ENCODE assay signal across 15 mouse cellular contexts in the genomic region with DNA sequence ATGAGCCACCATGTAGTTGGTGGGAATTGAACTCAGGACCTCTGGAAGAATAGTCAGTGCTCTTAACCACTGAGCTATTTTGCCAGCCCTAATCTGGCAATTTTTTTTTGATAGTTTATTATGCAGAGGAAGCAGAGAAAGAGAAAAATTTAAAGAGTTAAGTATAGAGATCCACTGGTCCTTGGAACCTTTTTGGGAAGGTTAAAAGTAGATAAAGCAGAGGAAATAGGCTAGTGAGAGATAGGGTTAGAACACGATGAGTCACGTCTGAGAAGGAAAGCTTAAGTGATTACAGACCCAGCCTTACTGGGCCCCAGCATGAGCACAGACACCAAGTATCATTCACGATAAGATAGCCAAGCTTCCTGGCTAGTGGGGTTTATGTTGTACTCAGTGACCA. TPM values are rescaled to one million over a fixed set of nuclear protein-coding genes. Genes with fewer than 3 reads are reported as not detected.
DNase-seq lines count a peak whose midpoint lies in the region; ATAC-seq and TF ChIP-seq lines count a peak whose summit lies in the region.
"Had no signal": no experiment of that assay in that cellular context is flagged by ENCODE, and none has a peak within 500 bp of the region (broad histone marks: within the 10 kb centered on the region; RNA-seq: fewer than 3 reads in every experiment).

No protein-coding gene starts in this region.

- H3K4me2 ChIP-seq in heart, embryonic 11.5 days = peak overlapping the region; percentile 51
- H3K4me2 ChIP-seq in liver, embryonic 15.5 days = peak overlapping the region; percentile 80
- H3K4me2 ChIP-seq: limb, embryonic 12.5 days had no signal

- peak; percentile 98 to 99 for TF ChIP-seq EP300 in MEL (IDR thresholded peaks at IDR 0.05; ENCODE audit: low read depth in 1 of 2, low read length in 2 of 2)

- H3K36me3 ChIP-seq in heart, embryonic 11.5 days (ENCODE audit: control insufficient read depth, insufficient read depth, low read length) = no peaks in the 10 kb centered on the region
- H3K36me3 ChIP-seq in MEL (ENCODE audit: control insufficient read depth in 1 of 2, insufficient read depth in 2 of 2, low read length in 2 of 2) = peaks cover 3 to 49% of the 10 kb centered on the region in 2 experiments
- H3K36me3 ChIP-seq in liver, embryonic 15.5 days (replicated peaks) = peaks cover 11% of the 10 kb centered on the region
- H3K36me3 ChIP-seq: limb, embryonic 12.5 days; neural tube, embryonic 15.5 days had no signal

- H3K4me3 ChIP-seq in heart, embryonic 11.5 days (ENCODE audit: low read depth, low read length) = peak overlapping the region; percentile 19
- no peak overlapping the region for H3K4me3 ChIP-seq in MEL (ENCODE audit: control insufficient read depth in 1 of 2, insufficient read depth in 1 of 2, low read depth in 2 of 2, low read length in 2 of 2)
- peak overlapping the region; percentile 100 for H3K4me3 ChIP-seq in liver, embryonic 15.5 days (replicated peaks)
- H3K4me3 ChIP-seq: limb, embryonic 12.5 days; neural tube, embryonic 15.5 days had no signal

- no peak for TF ChIP-seq RAD21 in MEL (IDR thresholded peaks at IDR 0.05; ENCODE audit: low read depth, low read length)

- ATAC-seq in heart, embryonic 11.5 days (replicated peaks; ENCODE audit: insufficient number of reproducible peaks, low FRiP score, low TSS enrichment) = peak; percentile 60
- peak; percentile 51 for ATAC-seq in erythroblast, adult 5-6 weeks (replicated peaks; ENCODE audit: low FRiP score, poor library complexity, severe bottlenecking)
- ATAC-seq in liver, embryonic 15.5 days (ENCODE audit: insufficient read depth) = peak; percentile 79
- ATAC-seq: hindbrain, postnatal 0 days had no signal

- intact Hi-C loops in left cerebral cortex, postnatal 10 days (cut with DNase I) = loop anchor here (5.0 kb wide), 2 partner anchors 37 to 38 kb away; a partner anchor contains a TSS

- peaks cover 29% of the 10 kb centered on the region for H3K4me1 ChIP-seq in heart, embryonic 11.5 days (ENCODE audit: control insufficient read depth, insufficient read depth, low read length)
- H3K4me1 ChIP-seq in MEL (ENCODE audit: control insufficient read depth in 1 of 2, insufficient read depth in 2 of 2, low read length in 2 of 2) = peaks cover 17 to 24% of the 10 kb centered on the region in 2 experiments
- peaks cover 64% of the 10 kb centered on the region for H3K4me1 ChIP-seq in liver, embryonic 15.5 days (replicated peaks)

- peak overlapping the region; percentile 16; the same call in 1 of the 2 replicates for H3K9ac ChIP-seq in heart, embryonic 11.5 days (ENCODE audit: low read depth, low read length)
- H3K9ac ChIP-seq in MEL (ENCODE audit: control insufficient read depth, low read depth, low read length, poor library complexity, severe bottlenecking) = no peak overlapping the region
- peak overlapping the region; percentile 50; the same call in 1 of the 2 replicates for H3K9ac ChIP-seq in liver, embryonic 15.5 days
- H3K9ac ChIP-seq: limb, embryonic 12.5 days; neural tube, embryonic 15.5 days had no signal

- WGBS in heart, embryonic 11.5 days (ENCODE audit: insufficient replicate concordance) = 11% methylated on average over 3 of the region's 3 CpGs
- WGBS in liver, embryonic 15.5 days (ENCODE audit: insufficient replicate concordance) = 16% methylated on average over 3 of the region's 3 CpGs

- TF ChIP-seq CTCF in MEL (IDR thresholded peaks at IDR 0.05 in 2 of 3, conservative IDR thresholded peaks at IDR 0.05 in 1 of 3; ENCODE audit: control insufficient read depth in 1 of 3, insufficient read depth in 1 of 3, low read depth in 2 of 3, low read length in 3 of 3, poor library complexity in 1 of 3, severe bottlenecking in 1 of 3) = no peak; a peak in 1 of 6 replicates

- DNase-seq in heart, adult 9 months (ENCODE audit: low spot score in 2 of 2) = no peak
- peak; percentile 93 for DNase-seq in MEL (ENCODE audit: low read depth, low spot score)
- DNase-seq in left cerebral cortex, postnatal 10 days (ENCODE audit: extremely low spot score in 1 of 2, low spot score in 2 of 2) = no peak
- DNase-seq in urinary bladder, postnatal 14 days (ENCODE audit: low spot score) = no peak
- DNase-seq in layer of hippocampus, postnatal 36 days = no peak
- DNase-seq: adrenal gland, postnatal 10 days; cerebellum, adult 11-12 months; thymus, postnatal 14 days had no signal

- peaks cover 48% of the 10 kb centered on the region for H3K79me2 ChIP-seq in MEL (ENCODE audit: control insufficient read depth, insufficient read depth, low read length, poor library complexity)

- no peaks in the 10 kb centered on the region for H3K27me3 ChIP-seq in heart, embryonic 11.5 days (ENCODE audit: control insufficient read depth, insufficient read depth, low read length)
- H3K27me3 ChIP-seq in MEL (ENCODE audit: control insufficient read depth in 1 of 2, insufficient read depth in 2 of 2, low read length in 2 of 2) = no peaks in the 10 kb centered on the region
- H3K27me3 ChIP-seq in liver, embryonic 15.5 days = no peaks in the 10 kb centered on the region
- H3K27me3 ChIP-seq: limb, embryonic 12.5 days; neural tube, embryonic 15.5 days had no signal

- peak overlapping the region; percentile 62 for H3K27ac ChIP-seq in heart, embryonic 11.5 days (ENCODE audit: low read depth, low read length)
- H3K27ac ChIP-seq in MEL (ENCODE audit: control insufficient read depth, low read depth, low read length) = peak overlapping the region; percentile 89
- H3K27ac ChIP-seq in liver, embryonic 15.5 days (replicated peaks) = peak overlapping the region; percentile 96
- H3K27ac ChIP-seq: hindbrain, postnatal 0 days; kidney, postnatal 0 days; limb, embryonic 12.5 days; neural tube, embryonic 15.5 days had no signal

- TF ChIP-seq POLR2A in MEL (IDR thresholded peaks at IDR 0.05; ENCODE audit: control insufficient read depth in 1 of 2, insufficient read depth in 1 of 2, low read depth in 1 of 2, low read length in 2 of 2, poor library complexity in 1 of 2) = peak in 1 of 2 experiments; percentile 54; a peak in 1 of 4 replicates

- no peaks in the 10 kb centered on the region for H3K9me3 ChIP-seq in heart, embryonic 11.5 days (replicated peaks; ENCODE audit: control insufficient read depth, low read length)
- H3K9me3 ChIP-seq in MEL (replicated peaks; ENCODE audit: insufficient read depth, low read length) = no peaks in the 10 kb centered on the region
- H3K9me3 ChIP-seq in liver, embryonic 15.5 days (replicated peaks) = no peaks in the 10 kb centered on the region
- H3K9me3 ChIP-seq: limb, embryonic 12.5 days; neural tube, embryonic 15.5 days had no signal

TF ChIP-seq in MEL, 35 proteins besides CTCF, POLR2A, EP300 and RAD21 (continues in another document):
- TF ChIP-seq POLR2AphosphoS5 (IDR thresholded peaks at IDR 0.05; ENCODE audit: borderline replicate concordance, low read depth, low read length) (no peak), ZKSCAN1 (IDR thresholded peaks at IDR 0.05; ENCODE audit: low read depth, low read length) (no peak), MYC (IDR thresholded peaks at IDR 0.05; ENCODE audit: low read depth, low read length) (peak; percentile 78), SIN3A (IDR thresholded peaks at IDR 0.05; ENCODE audit: low read length) (peak; percentile 91), ZNF384 (IDR thresholded peaks at IDR 0.05; ENCODE audit: low read depth, low read length) (peak; percentile 83), CHD1 (IDR thresholded peaks at IDR 0.05; ENCODE audit: low read depth, low read length) (peak; percentile 37; the same call in 1 of the 2 replicates), MEF2A (IDR thresholded peaks at IDR 0.05; ENCODE audit: extremely low read depth, insufficient replicate concordance, low read depth, low read length, poor library complexity, severe bottlenecking) (peak; percentile 12; the same call in 1 of the 2 replicates), HCFC1 (IDR thresholded peaks at IDR 0.05; ENCODE audit: low read depth, low read length) (peak; percentile 61), JUND (IDR thresholded peaks at IDR 0.05; ENCODE audit: low read depth, low read length) (peak; percentile 98), KAT2A (conservative IDR thresholded peaks at IDR 0.05; ENCODE audit: low read depth, low read length) (no peak)

RNA-seq across cellular contexts. Expression of a gene that starts 3.4 kb away (rescaled TPM):
- polyA plus RNA-seq in heart, embryonic 11.5 days (2014; fragmentation: Nextera tagmentation; extraction: Ambion mirVana) = 32.4 and 39.8 TPM in 2 replicates
- 14.0 TPM in 2 replicates for total RNA-seq in MEL (2012; rRNA removed)
- 10 to 100 TPM in 1 of 2 experiments, not detected in 1; 12.2 TPM for polyA plus RNA-seq in MEL (2012; ENCODE audit: insufficient read depth in 1 of 2, insufficient read length in 2 of 2, low read depth in 1 of 2, low replicate concordance in 2 of 2, missing spikeins in 1 of 2)
- total RNA-seq in erythroblast, adult 5-6 weeks (2015; ENCODE audit: low replicate concordance) = 21.7 and 33.6 TPM in 2 replicates
- 15.7 and 19.4 TPM in 2 replicates for total RNA-seq in erythroblast, adult 5-6 weeks (2017; ENCODE audit: low replicate concordance)
- 9.1 and 9.4 TPM in 2 replicates for polyA plus RNA-seq in liver, embryonic 15.5 days (2015; fragmentation: Nextera tagmentation; extraction: Ambion mirVana)
- 10 to 100 TPM; 32.3 to 35.2 TPM for total RNA-seq in left cerebral cortex, postnatal 10 days (2021)
- total RNA-seq in layer of hippocampus, postnatal 36 days (2021) = 10 to 100 TPM; 31.6 to 32.9 TPM

RNA-seq across cellular contexts. Expression of a gene that starts 40.8 kb away (rescaled TPM):
- 54.0 and 54.7 TPM in 2 replicates for polyA plus RNA-seq in heart, embryonic 11.5 days (2014; fragmentation: Nextera tagmentation; extraction: Ambion mirVana)
- 13.6 and 14.6 TPM in 2 replicates for total RNA-seq in MEL (2012; rRNA removed)
- polyA plus RNA-seq in MEL (2012; ENCODE audit: insufficient read depth in 1 of 2, insufficient read length in 2 of 2, low read depth in 1 of 2, low replicate concordance in 2 of 2, missing spikeins in 1 of 2) = 10 to 100 TPM in 1 of 2 experiments, not detected in 1; 21.4 TPM
- total RNA-seq in erythroblast, adult 5-6 weeks (2015; ENCODE audit: low replicate concordance) = 66.0 and 106 TPM in 2 replicates
- 75.0 and 113 TPM in 2 replicates for total RNA-seq in erythroblast, adult 5-6 weeks (2017; ENCODE audit: low replicate concordance)
- 90.6 and 96.1 TPM in 2 replicates for polyA plus RNA-seq in liver, embryonic 15.5 days (2015; fragmentation: Nextera tagmentation; extraction: Ambion mirVana)
- total RNA-seq in left cerebral cortex, postnatal 10 days (2021) = 10 to 100 TPM; 19.5 to 20.3 TPM
- total RNA-seq in layer of hippocampus, postnatal 36 days (2021) = 10 to 100 TPM; 14.6 to 14.8 TPM

RNA-seq across cellular contexts. Expression of a gene that starts 48.1 kb away (rescaled TPM):
- 72.7 and 77.2 TPM in 2 replicates for polyA plus RNA-seq in heart, embryonic 11.5 days (2014; fragmentation: Nextera tagmentation; extraction: Ambion mirVana)
- total RNA-seq in MEL (2012; rRNA removed) = 49.4 and 50.0 TPM in 2 replicates
- polyA plus RNA-seq in MEL (2012; ENCODE audit: insufficient read depth in 1 of 2, insufficient read length in 2 of 2, low read depth in 1 of 2, low replicate concordance in 2 of 2, missing spikeins in 1 of 2) = 10 to 100 TPM in 1 of 2 experiments, not detected in 1; 62.8 TPM
- total RNA-seq in erythroblast, adult 5-6 weeks (2015; ENCODE audit: low replicate concordance) = 15.9 and 26.3 TPM in 2 replicates
- 17.6 and 31.3 TPM in 2 replicates for total RNA-seq in erythroblast, adult 5-6 weeks (2017; ENCODE audit: low replicate concordance)
- 25.6 and 26.7 TPM in 2 replicates for polyA plus RNA-seq in liver, embryonic 15.5 days (2015; fragmentation: Nextera tagmentation; extraction: Ambion mirVana)
- total RNA-seq in left cerebral cortex, postnatal 10 days (2021) = 10 to 100 TPM; 79.8 to 84.1 TPM
- total RNA-seq in layer of hippocampus, postnatal 36 days (2021) = 10 to 100 TPM; 85.3 to 97.2 TPM

Comparison
In these comparisons a context has a peak if more than half of its experiments do, and no peak if none do; other contexts are left out.
1. H3K4me3 ChIP-seq: peak in heart, embryonic 11.5 days (single experiment) and liver, embryonic 15.5 days (single experiment); none in MEL (0 of 2).
2. Peak in every context shown above with its lines, with median percentiles within 50 percentile points of each other: ATAC-seq and H3K27ac ChIP-seq.